Mouse (Mus musculus) adipocyte (in vitro differentiated cells): ENCODE measurements around the gene Olfr1416.
"Not testable (repeated sequence)": the region's sequence is repeated elsewhere in the genome, so short reads cannot be mapped to it uniquely, and the experiment has no call there.

ENCODE experiments used
- DNase-seq: peaks from one replicate; pipeline ENCODE4 v3.0.0-alpha.2; 2016; ENCODE audit warnings: low spot score

Gene Olfr1416

DNA sequence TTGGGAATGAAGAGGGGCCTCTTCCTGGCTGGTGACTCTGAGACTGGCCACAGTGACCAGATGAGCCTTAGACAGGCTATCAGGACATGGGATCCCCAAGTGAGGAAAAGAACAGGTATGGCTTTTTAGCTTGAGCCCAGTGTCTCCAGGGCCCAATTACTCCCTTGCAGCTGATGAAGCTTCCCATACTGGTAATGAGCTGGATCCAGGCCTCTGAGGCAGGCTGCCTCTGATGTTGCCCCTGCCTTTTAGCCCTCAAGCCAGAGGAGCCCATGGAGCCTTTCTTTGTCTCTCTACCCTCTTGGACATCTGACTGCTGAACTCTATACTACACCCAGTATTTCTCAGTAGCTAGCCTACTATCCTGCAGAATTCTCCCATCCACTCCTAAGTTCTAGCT is at the start of gene Olfr1416:
TSS of gene Olfr1416 (minus strand) at position 101 of the 400 bp plus-strand sequence.
- no peak for DNase-seq

DNA sequence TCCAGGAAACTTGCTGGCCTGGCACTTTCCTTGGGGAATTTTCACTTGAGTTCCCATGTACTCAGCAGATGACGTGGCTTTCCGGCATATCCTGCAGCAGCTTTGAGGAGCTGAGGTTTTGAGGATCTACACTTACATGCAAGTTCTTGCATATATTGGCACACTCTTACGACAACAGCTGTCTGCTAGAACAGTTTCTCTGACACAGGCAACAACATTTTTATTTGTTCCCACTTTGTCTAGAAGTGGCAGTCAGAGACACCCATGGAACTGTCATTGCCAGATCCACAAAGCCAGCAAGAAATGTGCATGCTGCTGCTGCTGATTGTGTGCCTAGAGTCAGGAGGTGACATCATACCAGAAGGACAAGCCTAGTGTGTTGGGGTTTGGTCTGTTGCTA is 38.9 kb upstream of the Olfr1416 start:
- no peak for DNase-seq

DNA sequence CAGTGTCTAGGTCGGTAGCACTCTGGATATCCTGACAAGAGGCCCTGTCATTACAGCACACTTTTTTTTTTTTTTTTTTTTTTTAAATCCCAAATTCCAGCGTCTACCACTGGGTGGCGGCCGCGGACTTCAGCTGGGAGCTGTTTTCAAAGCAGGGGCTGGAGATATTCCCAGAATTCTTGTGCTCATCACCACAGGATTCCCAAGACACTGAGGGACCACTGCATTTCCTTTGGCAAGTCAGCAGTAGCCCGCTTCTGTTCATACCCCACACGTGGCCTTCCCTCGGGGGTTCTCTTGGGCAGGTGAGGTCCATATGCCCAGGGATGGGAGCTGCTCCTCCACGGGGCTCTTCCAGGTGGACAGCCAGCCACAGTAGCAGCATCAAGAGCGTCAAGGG is 36.5 kb upstream of the Olfr1416 start:
- peak; percentile 75 for DNase-seq

DNA sequence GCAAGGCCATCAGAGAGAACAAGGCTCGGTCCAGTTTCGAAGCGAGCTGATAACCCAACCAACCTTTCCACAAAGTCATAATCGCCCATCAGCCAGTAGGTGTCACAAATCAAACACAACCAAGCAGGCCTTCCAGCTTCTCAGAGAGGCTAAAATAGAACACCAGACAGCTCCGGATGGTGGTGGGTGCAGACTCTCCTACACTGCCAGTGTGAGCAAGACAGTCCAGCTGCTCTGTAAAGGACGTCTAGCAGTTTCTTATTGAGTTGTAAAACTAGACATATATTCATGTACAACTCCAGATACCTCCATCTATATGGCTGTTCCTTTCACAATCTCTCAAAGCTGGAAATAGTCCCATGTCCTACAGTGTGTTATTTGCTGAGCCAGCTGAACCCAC is 34.1 kb upstream of the Olfr1416 start:
- no peak for DNase-seq

DNA sequence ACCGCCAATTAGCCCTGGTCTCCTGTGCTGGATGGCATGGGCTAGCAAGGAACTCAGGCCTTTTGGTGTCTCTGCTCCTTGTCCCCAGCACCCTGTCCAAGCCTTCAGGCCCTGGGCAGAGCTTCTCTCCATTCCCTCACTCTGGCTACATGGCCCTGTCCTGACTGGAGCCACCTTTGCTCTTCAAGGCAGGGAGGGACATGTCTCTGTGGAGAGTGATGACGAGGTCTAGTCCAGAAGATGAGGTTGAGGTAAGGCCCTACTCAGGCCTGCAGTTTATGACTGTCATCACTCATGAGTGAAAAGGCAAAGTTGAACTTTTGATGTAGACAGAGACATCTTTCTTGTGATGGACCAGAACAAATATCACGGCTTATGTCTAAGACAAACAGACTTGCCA is 33.6 kb upstream of the Olfr1416 start, which contains the start of gene Olfr1414:
TSS of gene Olfr1414 (minus strand) at position 101 of the 400 bp plus-strand sequence.
- no peak for DNase-seq

DNA sequence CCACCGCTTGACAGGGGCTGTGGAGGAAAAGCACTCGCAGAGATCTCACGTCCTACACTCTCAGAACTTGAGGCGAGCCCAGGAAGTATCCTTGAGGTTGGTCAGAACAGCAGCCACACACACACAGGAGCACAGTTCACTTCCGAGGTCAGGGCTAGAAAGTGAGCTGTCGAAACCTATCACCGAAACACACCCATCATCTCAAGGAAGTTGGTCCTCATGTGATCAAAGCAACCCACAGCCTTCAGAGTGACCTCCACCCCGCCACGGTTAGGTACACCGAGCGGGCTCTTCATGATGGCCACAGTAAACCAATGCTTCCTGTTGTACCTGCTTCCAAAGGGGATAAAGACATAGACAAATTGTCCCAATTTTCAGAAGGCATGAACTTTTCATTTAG is 30.5 kb upstream of the Olfr1416 start:
- no peak for DNase-seq

DNA sequence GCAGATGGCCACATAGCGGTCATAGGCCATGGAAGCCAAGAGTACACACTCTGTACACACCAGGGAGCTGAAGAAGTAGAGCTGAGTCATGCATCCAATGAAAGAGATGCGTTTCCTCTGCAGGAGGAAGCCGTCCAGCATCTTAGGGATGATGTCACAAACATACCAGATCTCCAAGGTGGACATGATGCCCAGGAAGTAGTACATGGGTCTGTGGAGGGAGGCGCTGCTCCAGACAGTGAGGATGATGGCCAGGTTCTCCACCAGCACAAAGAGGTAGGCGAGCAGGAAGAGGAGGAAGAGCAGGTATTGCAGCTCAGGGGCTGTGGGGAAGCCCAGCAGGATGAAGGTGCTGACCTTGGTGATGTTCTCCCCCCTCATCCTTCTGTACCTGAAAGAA is 26.7 kb upstream of the Olfr1416 start:
- not testable (repeated sequence) for DNase-seq

DNA sequence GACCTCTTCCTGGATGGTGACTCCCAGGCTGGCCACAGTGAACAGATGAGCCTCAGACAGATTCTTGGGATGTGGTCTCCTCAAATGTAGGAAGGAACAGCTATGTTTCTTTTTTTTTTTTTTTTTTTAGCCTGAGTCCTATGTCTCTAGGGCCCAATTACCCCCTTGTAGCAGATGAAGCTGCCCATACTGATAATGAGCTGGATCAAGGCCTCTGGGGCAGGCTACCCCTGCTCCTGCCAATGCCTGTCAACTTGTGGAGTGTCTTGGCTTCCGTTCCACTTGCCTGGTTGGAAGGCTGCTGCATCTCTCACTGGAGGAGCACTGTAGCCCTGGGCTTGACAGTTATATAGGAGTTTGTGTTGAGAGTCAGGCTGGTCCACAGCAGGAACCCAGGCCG is 11.1 kb upstream of the Olfr1416 start, which contains the start of gene Olfr1415:
TSS of gene Olfr1415 (minus strand) at position 101 of the 400 bp plus-strand sequence.
- DNase-seq, result no peak

DNA sequence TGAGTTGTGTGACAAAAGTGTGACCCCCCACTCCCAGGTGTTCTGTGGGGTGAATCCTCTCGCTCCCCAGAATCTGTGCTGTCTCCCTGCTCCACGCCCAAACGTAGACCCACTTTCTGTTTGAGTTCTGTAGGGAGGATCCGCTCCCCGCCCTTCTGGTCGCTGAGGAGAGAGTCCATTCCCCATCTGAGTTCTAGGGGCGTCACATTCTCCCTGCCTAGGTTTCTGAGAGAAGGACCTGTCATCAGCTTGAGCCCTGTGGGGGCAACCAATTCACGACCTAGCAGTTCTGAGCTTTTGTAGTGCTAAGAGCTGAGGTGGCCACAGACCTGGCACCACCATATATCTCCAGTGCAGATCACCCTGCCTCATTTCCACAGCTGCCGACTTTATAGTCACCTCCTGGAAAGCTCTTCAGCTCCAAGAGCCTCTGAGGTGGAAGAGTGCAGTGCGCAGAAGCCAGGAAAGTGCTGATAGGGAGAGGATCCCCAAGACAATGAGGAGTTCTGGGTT is 10.8 kb downstream of the Olfr1416 start:
- no peak for DNase-seq

DNA sequence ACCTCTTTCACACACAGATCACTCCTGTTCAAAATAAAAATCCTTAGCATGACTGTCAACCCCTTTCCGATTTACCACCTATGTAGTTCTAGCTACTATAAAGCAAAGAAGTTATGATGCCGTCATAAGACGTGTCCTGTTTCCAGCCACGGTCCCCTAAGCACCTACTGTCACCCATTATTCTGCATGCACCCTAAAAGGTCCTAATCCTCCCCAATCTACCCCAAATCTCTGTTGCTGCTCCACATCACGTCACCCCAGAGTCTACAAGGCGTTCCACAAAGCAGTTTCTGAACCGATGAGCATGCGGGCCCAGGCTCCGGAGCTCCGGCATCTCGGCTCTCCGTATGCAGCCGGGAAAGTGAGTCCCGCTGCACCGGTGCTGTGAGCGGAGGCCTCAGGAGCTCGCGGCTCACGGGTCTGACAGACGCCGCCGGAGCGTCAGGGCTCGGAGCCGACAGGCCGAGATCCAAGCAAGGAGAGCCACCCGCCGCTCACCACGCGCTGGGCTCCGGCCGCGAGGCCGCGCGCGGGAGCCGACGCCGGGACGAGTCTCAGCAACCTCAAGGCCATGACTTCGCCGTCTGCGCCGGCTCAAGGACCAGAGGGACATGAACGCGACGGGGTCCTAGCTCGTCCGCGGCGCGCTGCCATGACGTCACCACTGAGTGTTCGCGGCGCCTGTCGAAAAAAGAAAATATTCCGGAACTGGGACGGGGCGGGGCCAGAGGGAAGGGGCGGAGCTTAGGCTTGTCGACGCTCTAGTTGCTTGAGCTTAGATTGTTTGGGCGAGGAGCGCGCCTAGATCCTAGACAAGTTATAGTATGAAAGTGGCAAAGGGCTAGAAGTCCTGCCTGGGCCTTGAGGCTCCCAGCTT is 11.5 kb downstream of the Olfr1416 start, which contains the start of gene Ndufa10:
TSS of gene Ndufa10 (minus strand) at position 696 of the 877 bp plus-strand sequence.
- peak; percentile 95 for DNase-seq

DNA sequence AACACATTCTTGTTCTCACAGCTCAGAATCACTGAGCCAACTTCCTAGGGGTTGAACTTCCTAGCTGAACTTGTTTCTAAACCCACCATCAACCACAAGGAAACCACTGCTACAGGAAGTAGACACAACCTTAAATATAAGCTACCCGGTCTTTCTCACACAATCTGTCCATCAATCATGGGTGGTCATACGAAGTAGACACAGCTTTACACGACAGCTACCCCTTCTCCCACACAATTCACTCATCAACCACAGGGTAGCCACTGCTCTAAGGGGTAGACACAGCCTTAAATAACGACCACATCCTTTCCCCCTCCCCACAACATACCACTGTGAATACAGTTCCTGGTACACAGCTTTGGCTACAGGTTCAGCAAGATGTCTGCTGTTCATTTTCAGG is 16.0 kb downstream of the Olfr1416 start:
- no peak for DNase-seq

DNA sequence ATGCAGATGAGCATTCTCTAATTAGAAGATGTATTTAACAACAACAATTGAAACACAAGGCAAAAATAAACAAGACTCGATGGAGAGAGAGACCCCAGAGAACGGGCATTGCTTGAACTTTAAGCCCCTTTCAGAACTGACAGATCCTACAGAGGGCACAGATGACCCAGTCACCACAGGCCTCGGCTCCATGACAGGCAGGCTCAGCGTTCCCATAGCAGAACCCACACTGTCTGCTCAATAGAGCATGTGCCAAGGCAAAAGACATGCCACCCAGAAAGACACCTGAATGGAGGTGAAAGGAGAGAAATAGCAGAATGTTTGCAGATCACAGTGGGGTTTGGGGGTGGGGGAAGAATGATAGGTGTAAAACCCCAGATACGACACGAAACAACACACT is 26.5 kb downstream of the Olfr1416 start:
- DNase-seq, result no peak

DNA sequence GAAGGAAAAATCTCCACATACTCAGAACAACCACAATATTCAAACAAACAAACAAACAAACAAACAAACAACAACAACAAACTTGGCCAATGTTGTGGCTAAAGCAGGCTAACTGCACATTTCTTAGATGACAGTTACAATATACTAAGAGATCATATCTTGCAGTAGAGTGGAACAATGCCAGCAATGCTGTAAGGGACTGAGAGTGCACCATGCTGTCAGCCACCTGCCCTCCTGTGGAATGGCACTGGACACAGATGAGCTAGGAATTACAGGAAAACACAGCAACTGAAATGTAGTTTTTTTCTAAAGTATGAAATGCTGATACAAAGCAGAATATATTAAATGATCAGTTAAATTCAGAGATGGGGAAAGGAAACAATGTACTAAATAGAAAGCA is 27.2 kb downstream of the Olfr1416 start:
- DNase-seq, result no peak

DNA sequence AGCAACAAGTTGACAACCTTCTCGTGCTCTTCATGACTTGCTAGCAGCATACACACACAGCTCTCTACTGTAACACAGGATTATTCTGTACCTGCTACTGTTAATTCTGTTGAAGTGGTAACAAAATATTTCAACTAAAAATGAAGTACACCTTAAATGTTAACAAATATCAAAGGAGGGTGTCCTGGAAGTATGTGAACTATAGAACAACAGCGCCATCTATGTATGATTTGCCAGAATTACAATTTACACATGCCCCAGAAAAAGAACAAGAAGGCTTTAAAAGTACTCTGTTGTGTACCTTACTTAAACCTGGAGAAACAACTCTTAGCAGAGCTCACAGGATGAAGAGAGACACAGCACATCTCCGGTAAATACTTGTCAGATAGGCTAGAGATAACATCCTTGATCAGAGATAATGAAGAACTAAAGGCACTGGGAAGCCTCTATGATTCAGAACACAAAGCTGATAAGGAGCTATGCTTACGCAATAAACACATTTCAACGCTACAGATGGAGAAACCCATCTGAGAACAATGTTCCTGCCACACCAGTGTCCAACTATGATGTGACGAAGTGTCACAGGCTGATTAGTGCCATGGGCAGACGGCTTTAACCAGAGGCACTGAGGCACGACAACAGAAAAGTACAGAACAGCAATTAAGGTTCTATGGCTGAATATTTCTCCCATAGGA is 31.0 kb downstream of the Olfr1416 start:
- DNase-seq, result peak; percentile 64

DNA sequence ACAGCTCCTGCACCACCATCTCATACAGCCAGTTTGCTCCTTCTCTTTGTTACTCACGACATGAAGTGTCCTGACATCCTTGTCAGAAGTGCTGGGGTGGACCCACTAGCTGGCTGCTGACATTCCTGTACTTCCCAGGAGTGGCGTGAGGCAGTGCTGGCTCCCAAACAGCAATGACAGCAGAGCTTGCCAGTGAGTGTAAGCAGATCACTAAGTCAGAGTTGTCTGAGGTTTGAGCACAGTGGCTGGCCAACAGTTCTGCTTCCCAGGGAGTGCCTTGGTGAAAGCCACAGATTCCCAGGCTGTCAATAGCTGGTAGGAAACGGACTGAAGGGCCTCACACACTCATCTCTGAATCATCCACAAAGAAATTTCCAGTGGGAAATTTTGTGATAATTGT is 36.6 kb downstream of the Olfr1416 start:
- no peak for DNase-seq

DNA sequence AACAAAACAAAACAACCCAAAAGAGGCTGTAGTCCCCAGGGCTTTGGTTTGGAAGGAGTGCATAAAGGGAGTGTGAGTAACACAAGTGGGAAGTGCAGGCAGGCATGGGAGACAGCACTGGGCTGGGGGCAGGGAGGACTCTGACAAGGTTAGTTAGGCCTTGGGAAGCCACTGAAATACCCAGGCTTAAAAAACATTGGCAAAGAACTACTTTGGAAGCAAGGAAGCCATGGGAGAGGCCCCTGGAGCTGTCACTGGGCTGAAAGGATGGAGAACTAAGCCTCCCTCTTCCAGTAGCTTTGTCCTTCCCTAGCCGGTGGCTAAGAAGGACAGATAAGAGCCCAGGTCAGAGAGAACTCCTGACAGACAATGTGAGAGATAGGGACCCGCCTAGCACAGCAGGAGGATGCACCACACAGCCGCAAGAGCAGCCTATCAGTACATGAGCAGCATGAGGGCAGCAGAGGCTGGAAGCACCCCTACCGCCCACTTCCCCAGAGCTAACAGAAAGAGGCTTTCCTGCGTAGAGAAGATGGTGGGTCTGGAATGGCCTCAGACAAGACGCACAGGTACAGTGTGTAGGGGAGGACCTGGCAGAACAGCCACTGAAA is 43.4 kb downstream of the Olfr1416 start:
- peak; percentile 17 for DNase-seq

DNA sequence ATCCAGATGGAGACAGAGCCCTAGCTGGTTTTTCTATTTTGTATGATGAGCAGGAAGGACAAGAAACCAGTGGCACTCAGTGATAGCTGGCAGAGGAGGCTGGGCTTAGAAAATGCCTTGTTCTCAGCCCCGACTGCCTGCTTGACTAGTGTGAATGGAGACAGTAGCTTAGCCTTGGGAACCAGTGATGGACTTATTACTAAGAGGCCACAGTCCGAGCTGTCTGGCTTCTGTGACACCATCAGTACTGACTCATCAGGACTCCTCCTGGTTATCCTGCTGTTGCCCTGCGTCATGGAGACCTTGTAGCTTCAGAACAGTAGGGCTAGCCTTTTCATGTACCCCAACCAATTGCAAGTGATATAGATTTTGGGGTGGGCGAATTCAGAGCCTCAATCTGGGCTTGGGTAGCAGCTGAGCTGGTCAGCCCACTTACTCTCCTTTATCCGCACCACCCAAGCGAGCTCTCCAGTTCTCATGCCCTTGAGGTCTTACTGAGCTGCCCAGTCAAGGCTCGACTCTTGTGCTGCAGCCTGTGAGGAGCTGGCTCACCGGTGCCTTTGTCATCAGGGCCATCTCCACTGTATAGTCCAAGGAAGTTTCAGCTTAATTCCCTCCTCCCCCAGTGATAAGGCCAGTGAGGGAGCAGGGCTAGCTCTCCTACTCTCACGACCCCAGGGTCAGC is 44.7 kb downstream of the Olfr1416 start:
- DNase-seq, result no peak

DNA sequence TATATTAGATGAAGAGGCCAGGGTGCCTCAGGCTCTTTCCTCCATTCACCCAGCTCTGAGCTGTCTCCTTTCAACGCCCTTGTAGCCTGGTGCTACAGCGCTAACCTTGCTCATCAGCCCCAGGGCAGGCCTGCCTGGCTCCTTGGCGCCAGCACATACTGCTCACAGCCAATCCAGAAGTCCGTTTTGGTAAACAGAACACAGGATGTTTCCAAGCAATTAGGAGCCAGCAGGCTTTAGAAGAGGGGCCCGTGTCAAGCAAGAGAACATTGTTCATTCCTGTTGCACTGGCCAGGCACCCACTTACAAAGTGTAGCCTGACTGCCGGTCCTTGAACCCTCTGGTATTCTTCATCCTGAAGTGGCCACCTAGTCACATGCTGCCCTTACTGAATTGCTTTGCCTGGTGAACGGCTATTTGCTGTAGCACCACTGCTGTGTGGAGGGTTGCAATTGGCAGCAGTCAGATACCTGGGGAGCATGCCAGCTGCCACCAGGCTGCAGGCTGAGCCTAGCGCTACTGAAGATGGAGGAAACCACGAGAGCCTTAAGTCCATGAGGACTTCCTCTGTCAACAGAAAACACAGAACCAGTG is 47.1 kb downstream of the Olfr1416 start:
- DNase-seq, result no peak

DNA sequence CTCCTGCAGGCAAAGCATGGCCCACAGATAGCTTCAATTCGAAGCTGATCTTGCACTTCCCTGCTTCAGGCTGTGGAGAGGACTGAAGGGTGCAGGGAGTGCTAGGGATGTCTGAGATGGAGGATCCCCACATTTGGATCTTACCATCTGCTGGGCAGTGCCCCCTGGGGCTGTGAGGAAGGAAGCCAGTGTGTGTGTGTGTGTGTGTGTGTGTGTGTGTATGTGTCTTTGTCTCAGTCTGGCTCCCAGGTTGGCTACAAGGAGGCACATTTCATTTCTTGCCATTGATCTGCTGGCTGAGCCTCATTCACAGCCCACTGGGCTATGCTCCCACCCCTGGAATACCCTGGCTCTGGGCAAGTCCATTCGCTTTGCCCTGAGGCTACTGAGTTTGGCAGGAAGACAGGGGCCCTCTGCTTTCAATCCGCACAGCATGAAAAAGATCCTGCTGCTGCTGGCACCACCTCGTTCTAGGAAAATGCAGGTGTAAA is 48.0 kb downstream of the Olfr1416 start:
- DNase-seq, result no peak

DNA sequence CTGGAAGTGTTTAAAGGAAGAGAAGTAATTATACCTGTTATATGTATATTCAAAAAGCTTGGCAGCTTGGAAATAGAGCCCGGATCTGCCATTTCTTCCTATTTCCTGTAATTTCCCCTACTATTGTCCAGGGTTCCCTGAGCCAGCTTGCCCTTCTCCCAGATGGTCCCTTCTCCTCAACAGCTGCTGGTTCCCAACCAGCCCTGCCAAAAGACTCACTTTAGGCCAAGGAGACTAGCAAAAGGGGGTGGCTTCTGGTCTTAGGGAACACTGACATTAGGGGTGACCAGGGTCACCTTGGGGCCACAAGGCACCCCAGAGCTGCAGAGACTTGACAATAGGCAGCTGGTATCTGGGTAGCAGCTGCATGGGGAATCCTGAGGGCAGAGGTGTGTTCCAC is 49.9 kb downstream of the Olfr1416 start:
- no peak for DNase-seq

DNA sequence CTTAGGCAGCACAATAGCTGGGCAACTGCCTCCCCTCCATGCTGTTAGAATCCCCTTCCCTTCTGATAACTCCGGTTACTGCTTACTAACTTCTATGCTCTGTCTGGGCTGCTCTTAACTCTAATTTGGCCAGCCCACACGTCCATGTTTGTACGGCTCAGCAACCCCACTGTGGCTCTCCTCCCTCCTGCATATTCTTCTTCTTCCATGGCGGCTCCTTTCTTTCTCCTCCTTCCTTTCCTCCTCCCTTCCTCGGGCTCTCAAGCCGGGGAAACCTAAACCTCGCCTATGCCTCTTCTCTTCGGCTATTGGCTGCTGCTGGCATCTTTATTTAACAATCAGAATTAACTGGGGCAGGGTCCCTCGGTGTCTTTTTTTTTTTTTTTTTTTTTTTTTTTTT is 52.1 kb downstream of the Olfr1416 start:
- no peak for DNase-seq
